Mouse (Mus musculus): ENCODE results near the gene Phka2. TPM values are rescaled to one million over a fixed set of nuclear protein-coding genes. Genes with fewer than 3 reads are reported as not detected.
A peak's percentile ranks its signal among the peaks of the same experiment; 100 is the strongest.

Phka2 gene
- total and polyA plus RNA-seq, 3 experiments: 16.6 to 31.0 TPM; not detected in 1

DNA sequence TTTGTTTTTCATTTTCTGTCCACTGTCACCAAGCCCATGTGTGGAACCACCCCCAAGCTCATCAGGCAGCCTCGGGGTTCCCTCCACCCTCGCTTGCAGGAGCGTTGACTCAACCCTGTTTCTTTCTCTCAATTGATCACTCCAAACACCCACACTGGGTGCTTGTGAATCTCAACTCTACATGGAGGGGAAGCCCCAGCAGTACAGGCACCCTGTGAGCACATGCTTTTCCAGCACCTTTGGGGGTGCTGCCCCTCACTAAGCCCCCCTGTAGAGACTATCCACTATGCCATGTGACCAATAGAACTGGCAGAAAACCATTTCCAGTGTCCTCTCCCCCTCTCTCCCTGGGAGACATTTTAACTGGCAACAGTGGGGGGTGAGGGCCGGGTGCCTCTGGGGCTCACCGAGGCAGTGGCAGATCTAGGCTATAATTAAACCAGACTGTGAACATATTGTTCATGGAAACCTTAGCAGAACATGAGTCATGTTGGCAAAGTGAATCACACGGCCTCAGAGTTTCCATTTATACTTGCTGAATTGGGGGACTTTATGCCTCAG, 102.1 kb downstream of the Phka2 start:
- H3K4me3 ChIP-seq (ENCODE audit: control insufficient read depth in 1 of 2, insufficient read depth in 1 of 2, low read depth in 2 of 2, low read length in 2 of 2): no peak overlapping the region
- no peak for DNase-seq (ENCODE audit: low read depth, low spot score)
- H3K4me1 ChIP-seq (ENCODE audit: control insufficient read depth in 1 of 2, insufficient read depth in 2 of 2, low read length in 2 of 2): no peaks in the 10 kb centered on the region
- H3K79me2 ChIP-seq (ENCODE audit: control insufficient read depth, insufficient read depth, low read length, poor library complexity): no peaks in the 10 kb centered on the region
- no peak overlapping the region for H3K27ac ChIP-seq (ENCODE audit: control insufficient read depth, low read depth, low read length)
- H3K36me3 ChIP-seq (ENCODE audit: control insufficient read depth in 1 of 2, insufficient read depth in 2 of 2, low read length in 2 of 2): no peaks in the 10 kb centered on the region
- H3K9ac ChIP-seq (ENCODE audit: control insufficient read depth, low read depth, low read length, poor library complexity, severe bottlenecking): no peak overlapping the region
- no peaks in the 10 kb centered on the region for H3K27me3 ChIP-seq (ENCODE audit: control insufficient read depth in 1 of 2, insufficient read depth in 2 of 2, low read length in 2 of 2)
- no peak for TF ChIP-seq POLR2AphosphoS5 (IDR thresholded peaks at IDR 0.05; ENCODE audit: borderline replicate concordance, low read depth, low read length)
- TF ChIP-seq POLR2AphosphoS2 (IDR thresholded peaks at IDR 0.05; ENCODE audit: low read length): no peak
- TF ChIP-seq KAT2A (conservative IDR thresholded peaks at IDR 0.05; ENCODE audit: low read depth, low read length): no peak
- no peak for TF ChIP-seq SMC3 (IDR thresholded peaks at IDR 0.05; ENCODE audit: low read depth, low read length)
- TF ChIP-seq BHLHE40 (IDR thresholded peaks at IDR 0.05; ENCODE audit: borderline replicate concordance, low read depth, low read length): no peak
- no peak for TF ChIP-seq MAZ (IDR thresholded peaks at IDR 0.05; ENCODE audit: low read depth, low read length)
- no peak for TF ChIP-seq ELF1 (IDR thresholded peaks at IDR 0.05; ENCODE audit: low read depth, low read length)
- no peak for TF ChIP-seq CHD2 (IDR thresholded peaks at IDR 0.05; ENCODE audit: low read length)
- TF ChIP-seq NELFE (IDR thresholded peaks at IDR 0.05; ENCODE audit: low read depth, low read length): no peak
- TF ChIP-seq SIN3A (IDR thresholded peaks at IDR 0.05; ENCODE audit: low read length): no peak
- no peak for TF ChIP-seq EP300 (IDR thresholded peaks at IDR 0.05; ENCODE audit: low read depth in 1 of 2, low read length in 2 of 2)
- no peak for TF ChIP-seq MXI1 (IDR thresholded peaks at IDR 0.05; ENCODE audit: low read depth, low read length)
- TF ChIP-seq USF2 (IDR thresholded peaks at IDR 0.05; ENCODE audit: borderline replicate concordance in 1 of 2, insufficient read depth in 1 of 2, low read depth in 1 of 2, low read length in 2 of 2): no peak
- TF ChIP-seq RCOR1 (IDR thresholded peaks at IDR 0.05; ENCODE audit: low read depth, low read length): no peak
- no peak for TF ChIP-seq GATA1 (IDR thresholded peaks at IDR 0.05; ENCODE audit: low read depth, low read length)
- TF ChIP-seq CTCF (IDR thresholded peaks at IDR 0.05 in 2 of 3, conservative IDR thresholded peaks at IDR 0.05 in 1 of 3; ENCODE audit: control insufficient read depth in 1 of 3, insufficient read depth in 1 of 3, low read depth in 2 of 3, low read length in 3 of 3, poor library complexity in 1 of 3, severe bottlenecking in 1 of 3): no peak
- no peak for TF ChIP-seq ZMIZ1 (IDR thresholded peaks at IDR 0.05; ENCODE audit: low read depth, low read length)
- no peak for TF ChIP-seq MEF2A (IDR thresholded peaks at IDR 0.05; ENCODE audit: extremely low read depth, insufficient replicate concordance, low read depth, low read length, poor library complexity, severe bottlenecking)
- TF ChIP-seq USF1 (IDR thresholded peaks at IDR 0.05; ENCODE audit: low read depth, low read length): no peak
- TF ChIP-seq MYC (IDR thresholded peaks at IDR 0.05; ENCODE audit: low read depth, low read length): no peak
- no peaks in the 10 kb centered on the region for H3K9me3 ChIP-seq (replicated peaks; ENCODE audit: insufficient read depth, low read length)

DNA sequence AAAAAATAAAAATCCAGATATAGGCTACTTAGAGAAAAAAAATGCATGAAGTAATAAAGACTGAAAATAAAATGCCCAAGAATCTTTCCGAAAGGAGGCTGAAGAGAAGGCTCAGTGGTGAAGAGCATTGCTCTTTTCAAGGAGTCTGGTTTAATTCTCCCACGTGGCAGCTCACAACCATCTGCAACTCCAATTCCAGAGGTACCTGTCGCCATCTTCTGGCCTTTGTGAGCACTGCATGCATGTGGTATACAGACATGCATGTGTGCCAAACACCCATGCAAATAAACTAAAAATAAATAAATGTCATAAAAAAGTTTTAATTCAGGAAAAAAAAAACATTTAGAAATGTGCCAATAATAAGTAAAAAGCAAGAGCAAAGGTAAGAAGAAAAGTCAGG, 107.9 kb downstream of the Phka2 start:
- peak; percentile 86 for DNase-seq (ENCODE audit: low read depth, low spot score)
- Histone ChIP-seq H3K9ac (ENCODE audit: control insufficient read depth, low read depth, low read length, poor library complexity, severe bottlenecking) (no peak overlapping the region), H3K4me3 (ENCODE audit: control insufficient read depth in 1 of 2, insufficient read depth in 1 of 2, low read depth in 2 of 2, low read length in 2 of 2) (no peak overlapping the region), H3K79me2 (ENCODE audit: control insufficient read depth, insufficient read depth, low read length, poor library complexity) (no peaks in the 10 kb centered on the region), H3K4me1 (ENCODE audit: control insufficient read depth in 1 of 2, insufficient read depth in 2 of 2, low read length in 2 of 2) (no peaks in the 10 kb centered on the region), H3K9me3 (replicated peaks; ENCODE audit: insufficient read depth, low read length) (no peaks in the 10 kb centered on the region), H3K27ac (ENCODE audit: control insufficient read depth, low read depth, low read length) (no peak overlapping the region), H3K27me3 (ENCODE audit: control insufficient read depth in 1 of 2, insufficient read depth in 2 of 2, low read length in 2 of 2) (peaks cover 1 to 2% of the 10 kb centered on the region in 2 experiments), H3K36me3 (ENCODE audit: control insufficient read depth in 1 of 2, insufficient read depth in 2 of 2, low read length in 2 of 2) (no peaks in the 10 kb centered on the region)
- TF ChIP-seq USF1 (IDR thresholded peaks at IDR 0.05; ENCODE audit: low read depth, low read length) (peak; percentile 71), CHD2 (IDR thresholded peaks at IDR 0.05; ENCODE audit: low read length) (no peak), ZKSCAN1 (IDR thresholded peaks at IDR 0.05; ENCODE audit: low read depth, low read length) (no peak), RAD21 (IDR thresholded peaks at IDR 0.05; ENCODE audit: low read depth, low read length) (peak; percentile 99), MYC (IDR thresholded peaks at IDR 0.05; ENCODE audit: low read depth, low read length) (peak; percentile 99), GATA1 (IDR thresholded peaks at IDR 0.05; ENCODE audit: low read depth, low read length) (no peak), TCF12 (IDR thresholded peaks at IDR 0.05; ENCODE audit: low read depth, low read length) (no peak), TAL1 (IDR thresholded peaks at IDR 0.05; ENCODE audit: low read length) (no peak), CTCF (IDR thresholded peaks at IDR 0.05 in 2 of 3, conservative IDR thresholded peaks at IDR 0.05 in 1 of 3; ENCODE audit: control insufficient read depth in 1 of 3, insufficient read depth in 1 of 3, low read depth in 2 of 3, low read length in 3 of 3, poor library complexity in 1 of 3, severe bottlenecking in 1 of 3) (peak; percentile 82 to 98 (median 83)), MYB (IDR thresholded peaks at IDR 0.05; ENCODE audit: low read depth, low read length) (no peak), JUND (IDR thresholded peaks at IDR 0.05; ENCODE audit: low read depth, low read length) (0 out of 2 replicates have a peak, but pooled peaks have one; percentile 35), KAT2A (conservative IDR thresholded peaks at IDR 0.05; ENCODE audit: low read depth, low read length) (no peak), ZMIZ1 (IDR thresholded peaks at IDR 0.05; ENCODE audit: low read depth, low read length) (no peak), SMC3 (IDR thresholded peaks at IDR 0.05; ENCODE audit: low read depth, low read length) (peak; percentile 99), ELF1 (IDR thresholded peaks at IDR 0.05; ENCODE audit: low read depth, low read length) (no peak), POLR2AphosphoS2 (IDR thresholded peaks at IDR 0.05; ENCODE audit: low read length) (no peak), SIN3A (IDR thresholded peaks at IDR 0.05; ENCODE audit: low read length) (peak; percentile 69), HCFC1 (IDR thresholded peaks at IDR 0.05; ENCODE audit: low read depth, low read length) (no peak), UBTF (IDR thresholded peaks at IDR 0.05; ENCODE audit: borderline replicate concordance, insufficient read depth, low read depth, low read length) (no peak), MAFK (IDR thresholded peaks at IDR 0.05; ENCODE audit: borderline replicate concordance, low read depth, low read length) (no peak)
